Mouse (Mus musculus) myocyte (in vitro differentiated cells): Measurements from ENCODE around the gene Dag1.

Experiments
- CEBPB ChIP-seq: IDR thresholded peaks from 2 replicates; pipeline ENCODE4 v1.6.1; 2011; ENCODE audit warnings: mild to moderate bottlenecking, moderate library complexity; ENCODE audit not compliant: poor library complexity, insufficient read depth, severe bottlenecking
- E2F4 ChIP-seq: IDR thresholded peaks from one replicate; pipeline ENCODE4 v1.6.1; 2011; ENCODE audit warnings: mild to moderate bottlenecking, control low read depth, moderate library complexity; ENCODE audit not compliant: insufficient read depth
- MYOD1 ChIP-seq, 3 experiments: IDR thresholded peaks; one replicate each; pipeline ENCODE4 v1.6.1; 2011; ENCODE audit warnings: control low read depth in 2 of 3, low read depth in 2 of 3, mild to moderate bottlenecking in 2 of 3, moderate library complexity in 1 of 3; ENCODE audit not compliant: insufficient read length in 2 of 3, control insufficient read depth in 1 of 3
- MYOG ChIP-seq, 3 experiments: IDR thresholded peaks; one replicate each; pipeline ENCODE4 v1.6.1; 2011; ENCODE audit warnings: control low read depth in 2 of 3, low read depth in 2 of 3, mild to moderate bottlenecking in 2 of 3; ENCODE audit not compliant: insufficient read length in 2 of 3, control insufficient read depth in 1 of 3, insufficient read depth in 1 of 3
- POLR2A ChIP-seq: IDR thresholded peaks from one replicate; pipeline ENCODE4 v1.6.1; 2011; ENCODE audit warnings: low read depth, mild to moderate bottlenecking, control low read depth, moderate library complexity; ENCODE audit not compliant: insufficient read length
- POLR2AphosphoS2 ChIP-seq: IDR thresholded peaks from one replicate; pipeline ENCODE4 v1.6.1; 2011; ENCODE audit warnings: low read depth, control low read depth; ENCODE audit not compliant: insufficient read length
- REST ChIP-seq: IDR thresholded peaks from one replicate; pipeline ENCODE4 v1.6.1; 2011; ENCODE audit warnings: mild to moderate bottlenecking, control low read depth, moderate library complexity; ENCODE audit not compliant: insufficient read depth, insufficient read length
- TCF12 ChIP-seq: IDR thresholded peaks from one replicate; pipeline ENCODE4 v1.6.1; 2011; ENCODE audit warnings: mild to moderate bottlenecking, control low read depth; ENCODE audit not compliant: poor library complexity, insufficient read depth, severe bottlenecking
- TCF3 ChIP-seq: IDR thresholded peaks from one replicate; pipeline ENCODE4 v1.6.1; 2011; ENCODE audit warnings: low read depth, control low read depth; ENCODE audit not compliant: insufficient read length
- USF1 ChIP-seq: IDR thresholded peaks from one replicate; pipeline ENCODE4 v1.6.1; 2011; ENCODE audit warnings: low read depth, mild to moderate bottlenecking, control low read depth, moderate library complexity

DNA sequence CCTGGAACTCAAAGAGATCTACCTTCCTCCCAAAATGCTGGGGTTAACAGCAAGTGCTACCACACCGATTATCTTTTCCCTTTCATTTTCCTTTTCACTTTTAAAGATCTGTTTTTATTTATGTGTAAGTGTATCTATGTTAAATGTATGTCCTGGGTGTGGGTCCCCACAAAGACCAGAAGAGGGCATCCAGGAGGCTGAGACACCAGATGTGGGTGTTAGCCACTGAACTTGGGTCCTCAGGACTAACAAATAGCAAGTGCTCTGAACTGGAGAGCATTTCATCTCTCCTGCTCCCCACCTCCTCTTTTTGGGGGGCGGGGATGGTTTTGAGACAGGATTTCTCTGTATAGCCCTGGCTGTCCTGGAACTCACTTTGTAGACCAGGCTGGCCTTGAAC, 61.6 kb downstream of the Dag1 start:
- no peak for TF ChIP-seq USF1
- TF ChIP-seq POLR2A, result no peak
- TF ChIP-seq MYOG (IDR thresholded peaks at IDR 0.05; ENCODE audit: control insufficient read depth in 1 of 3, insufficient read depth in 1 of 3, insufficient read length in 2 of 3, low read depth in 2 of 3), result no peak
- TF ChIP-seq E2F4, result no peak
- no peak for TF ChIP-seq CEBPB
- TF ChIP-seq TCF12, result no peak
- no peak for TF ChIP-seq REST
- TF ChIP-seq MYOD1 (IDR thresholded peaks at IDR 0.05; ENCODE audit: control insufficient read depth in 1 of 3, insufficient read length in 2 of 3, low read depth in 2 of 3), result no peak
- no peak for TF ChIP-seq POLR2AphosphoS2
- TF ChIP-seq TCF3, result no peak
